Mouse (Mus musculus): ENCODE results near the gene Rplp2.

Rplp2 gene

DNA sequence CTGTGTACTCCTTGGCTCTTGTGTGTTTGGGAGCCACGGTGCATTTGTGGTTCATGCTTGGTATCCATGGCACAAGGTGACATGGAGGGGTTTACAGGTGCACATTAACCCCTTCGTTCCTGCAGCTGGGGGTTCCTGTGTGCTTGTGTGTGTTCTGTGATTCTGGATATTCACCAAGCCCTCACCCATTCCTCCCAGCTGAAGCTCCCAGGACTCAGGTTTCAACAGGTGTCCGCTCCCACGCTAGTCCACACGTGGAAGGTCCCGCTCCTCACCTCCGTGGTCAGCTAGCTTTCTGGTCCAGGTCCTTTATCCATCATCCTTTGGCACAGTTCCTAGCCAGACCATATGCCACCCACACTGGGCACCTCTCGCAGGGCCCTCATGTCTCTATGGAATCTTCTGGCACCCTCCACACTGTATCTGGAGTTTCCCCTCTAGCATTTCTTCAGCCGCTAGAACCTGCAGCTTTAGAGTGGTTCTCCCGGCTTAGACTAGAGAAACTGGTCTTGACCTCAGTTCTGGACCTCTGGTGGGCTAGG is 19.5 kb downstream of the Rplp2 start:
- no peak for DNase-seq (ENCODE audit: low read depth, low spot score)

DNA sequence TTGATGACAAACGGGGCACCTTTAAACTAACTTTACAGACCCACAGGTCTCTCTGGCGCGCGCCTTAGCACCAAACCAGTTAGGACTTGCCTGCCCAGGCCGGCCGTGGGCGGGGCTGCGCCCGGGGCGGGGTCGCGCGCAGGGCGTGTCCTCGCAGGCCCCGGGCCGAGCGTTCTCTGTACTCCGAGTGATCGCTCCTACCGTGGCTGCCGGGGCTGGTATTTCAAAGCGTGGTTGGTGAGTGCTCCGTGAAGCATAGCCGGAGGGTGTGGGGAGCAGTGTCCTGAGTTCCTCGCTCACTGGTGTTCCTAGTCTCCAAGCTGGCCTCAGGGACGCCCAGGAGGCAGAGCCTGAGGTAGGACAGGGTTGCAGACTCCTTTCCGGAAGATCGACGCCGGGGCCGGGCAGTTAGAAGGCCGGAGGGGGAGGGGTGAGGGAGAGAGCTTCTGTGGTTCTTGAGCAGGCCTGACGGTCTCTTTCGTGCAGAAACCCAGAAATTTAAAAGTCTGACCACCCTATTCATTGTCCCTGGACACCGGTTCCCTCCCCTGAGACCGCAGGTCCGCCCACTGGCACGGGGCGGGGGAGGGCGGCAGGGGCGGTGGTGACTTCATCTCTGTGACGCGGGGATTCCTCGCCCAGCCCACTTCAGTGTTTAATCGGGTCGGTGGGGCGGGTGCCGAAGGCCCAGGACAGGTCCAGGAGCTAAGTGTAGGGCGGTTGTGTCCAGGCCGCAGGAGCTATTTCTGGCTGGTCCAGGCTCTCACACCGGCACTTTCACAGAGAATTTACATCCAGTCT is 20.3 kb downstream of the Rplp2 start, which contains the start of gene Cd151:
Gene Cd151 (plus strand): TSS at position 163 of the 801 bp plus-strand sequence.
- DNase-seq (ENCODE audit: low read depth, low spot score) = peak; percentile 78

DNA sequence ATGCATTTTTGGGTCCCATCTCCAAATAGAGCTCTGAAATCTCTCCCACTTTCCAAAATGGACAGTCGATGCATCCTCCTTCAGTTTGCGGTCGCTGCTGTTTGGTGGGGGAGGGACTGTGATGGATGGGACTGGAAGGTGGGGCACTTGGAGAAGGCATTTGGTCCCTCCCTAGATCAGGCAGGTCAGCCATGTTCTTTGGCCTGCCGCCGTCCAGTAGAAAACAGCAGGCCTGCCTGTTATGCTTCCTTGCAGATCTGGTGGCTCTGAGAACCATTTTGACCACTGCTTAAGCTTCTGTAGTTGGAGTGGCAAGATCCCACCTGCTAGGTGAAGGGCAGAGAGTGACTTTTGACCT is 21.0 kb downstream of the Rplp2 start:
- DNase-seq (ENCODE audit: low read depth, low spot score) = no peak

DNA sequence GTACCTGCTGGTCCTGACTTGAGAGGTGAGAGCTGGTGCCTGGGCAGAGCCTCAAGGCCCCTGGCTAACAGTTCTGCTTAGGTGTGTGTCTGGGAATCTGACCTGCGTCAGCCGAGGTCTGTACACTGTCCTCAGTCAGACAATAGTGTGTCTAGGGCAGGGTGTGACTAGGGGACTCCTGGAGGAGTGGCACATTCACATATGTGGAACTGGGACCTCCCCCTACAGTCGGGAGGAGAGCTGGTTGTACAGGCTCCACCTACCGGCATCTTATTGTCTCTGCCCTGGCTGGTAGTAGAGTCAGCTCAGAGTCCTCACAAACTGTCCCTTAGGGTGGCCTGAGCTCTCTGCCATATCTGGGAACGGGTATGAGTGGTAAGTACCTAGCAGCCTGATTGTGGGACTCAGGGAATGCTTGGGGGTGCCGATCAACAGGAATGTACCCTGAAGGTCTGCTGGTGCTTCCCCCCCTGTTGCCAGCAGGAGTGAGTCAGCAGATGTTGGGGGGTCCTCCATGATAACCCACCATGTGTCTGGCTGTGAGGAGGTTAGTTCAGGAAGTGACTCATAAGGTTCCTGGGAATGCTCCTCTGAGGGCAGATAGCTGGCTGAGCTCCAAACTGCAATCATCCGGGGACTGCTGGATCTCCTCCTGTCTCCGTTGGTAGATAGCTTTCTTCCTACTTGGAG is 21.5 kb downstream of the Rplp2 start:
- no peak for DNase-seq (ENCODE audit: low read depth, low spot score)

DNA sequence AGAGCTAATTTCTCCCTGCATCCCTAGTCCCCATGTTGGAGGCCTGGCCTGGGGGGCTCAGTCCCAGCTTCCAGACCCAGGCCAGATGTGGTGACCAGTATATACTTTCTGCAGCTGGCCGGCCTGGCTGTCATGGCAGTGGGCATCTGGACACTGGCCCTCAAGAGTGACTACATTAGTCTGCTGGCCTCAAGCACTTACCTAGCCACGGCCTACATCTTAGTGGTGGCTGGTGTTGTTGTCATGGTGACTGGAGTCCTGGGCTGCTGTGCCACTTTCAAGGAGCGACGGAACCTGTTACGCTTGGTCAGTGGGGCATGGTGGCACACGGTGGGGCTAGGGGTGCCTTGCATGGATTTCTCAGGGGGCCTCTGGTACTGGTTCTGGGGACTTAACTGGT is 22.2 kb downstream of the Rplp2 start:
- DNase-seq (ENCODE audit: low read depth, low spot score) = no peak

DNA sequence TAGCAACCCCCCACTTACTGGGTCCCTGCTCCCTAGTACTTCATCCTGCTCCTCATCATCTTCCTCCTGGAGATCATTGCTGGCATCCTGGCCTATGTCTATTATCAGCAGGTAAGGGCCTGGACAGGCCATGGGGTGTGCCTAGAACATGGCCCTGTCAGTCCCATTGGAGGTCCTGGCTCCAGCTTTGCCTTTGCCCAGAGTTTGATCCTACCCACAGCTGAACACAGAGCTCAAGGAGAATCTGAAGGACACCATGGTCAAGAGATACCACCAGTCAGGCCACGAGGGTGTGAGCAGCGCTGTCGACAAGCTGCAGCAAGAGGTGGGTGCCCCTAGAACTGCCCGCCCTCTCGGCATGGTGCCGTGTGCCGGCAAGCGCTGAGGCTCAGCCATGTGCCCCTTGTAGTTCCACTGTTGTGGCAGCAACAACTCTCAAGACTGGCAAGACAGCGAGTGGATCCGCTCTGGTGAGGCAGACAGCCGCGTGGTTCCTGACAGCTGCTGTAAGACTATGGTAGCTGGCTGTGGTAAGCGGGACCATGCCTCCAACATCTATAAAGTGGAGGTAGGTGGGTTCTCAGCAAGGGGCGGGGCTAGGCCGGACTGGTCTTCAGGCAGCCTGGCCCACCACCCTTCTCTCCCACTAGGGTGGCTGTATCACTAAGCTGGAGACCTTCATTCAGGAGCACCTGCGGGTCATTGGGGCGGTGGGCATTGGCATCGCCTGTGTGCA is 22.9 kb downstream of the Rplp2 start:
- DNase-seq (ENCODE audit: low read depth, low spot score) = no peak

DNA sequence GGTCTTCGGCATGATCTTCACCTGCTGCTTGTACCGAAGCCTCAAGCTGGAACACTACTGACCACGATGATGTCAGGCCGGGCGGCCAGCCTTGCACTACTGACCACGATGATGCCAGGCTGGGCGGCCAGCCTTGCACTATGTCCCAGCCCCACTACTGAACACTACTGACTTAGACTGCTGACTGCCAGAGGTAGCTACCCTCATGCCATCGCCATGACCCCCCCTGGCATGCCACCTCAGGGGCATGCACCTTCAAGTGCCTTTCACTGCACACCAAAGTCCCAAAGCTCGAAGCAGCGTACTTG is 23.4 kb downstream of the Rplp2 start:
- no peak for DNase-seq (ENCODE audit: low read depth, low spot score)

DNA sequence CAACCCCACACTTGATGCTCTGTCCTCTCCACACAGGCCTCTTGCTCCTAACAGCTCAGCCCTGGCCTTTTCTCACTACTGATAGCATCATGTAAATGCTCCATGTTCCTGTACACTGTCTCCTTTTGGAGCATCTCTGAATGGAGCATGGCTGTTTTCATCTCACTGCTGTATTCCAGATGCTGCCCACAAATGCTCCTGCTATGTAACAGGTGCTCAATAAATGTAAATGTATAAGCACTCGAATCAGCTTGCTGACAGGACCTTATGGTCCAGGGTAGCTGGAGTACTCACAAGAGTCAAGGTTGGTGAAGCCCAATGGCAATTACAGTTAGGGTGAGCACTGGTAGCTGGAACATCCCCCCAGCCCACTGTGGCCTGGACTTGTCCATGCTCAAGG is 24.1 kb downstream of the Rplp2 start:
- no peak for DNase-seq (ENCODE audit: low read depth, low spot score)

DNA sequence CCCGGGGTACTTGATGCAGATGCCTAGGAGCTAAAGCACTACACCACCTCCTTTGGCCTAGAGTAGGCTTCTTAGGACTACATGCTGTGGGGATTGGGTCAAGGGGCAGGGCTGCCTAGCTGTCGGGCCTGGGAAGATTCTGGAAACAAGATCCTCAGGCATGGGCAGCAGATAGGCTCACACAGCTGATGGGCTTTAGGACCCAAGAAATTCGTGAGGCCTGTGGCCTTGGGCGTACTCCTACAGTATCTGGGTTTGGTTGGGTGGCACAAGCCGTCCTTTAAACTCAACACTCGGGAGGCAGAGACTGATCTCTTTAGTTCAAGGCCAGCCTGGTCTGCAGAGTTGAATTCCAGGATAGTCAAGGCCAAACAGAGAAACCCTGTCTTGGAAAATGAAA is 25.1 kb downstream of the Rplp2 start:
- no peak for DNase-seq (ENCODE audit: low read depth, low spot score)

DNA sequence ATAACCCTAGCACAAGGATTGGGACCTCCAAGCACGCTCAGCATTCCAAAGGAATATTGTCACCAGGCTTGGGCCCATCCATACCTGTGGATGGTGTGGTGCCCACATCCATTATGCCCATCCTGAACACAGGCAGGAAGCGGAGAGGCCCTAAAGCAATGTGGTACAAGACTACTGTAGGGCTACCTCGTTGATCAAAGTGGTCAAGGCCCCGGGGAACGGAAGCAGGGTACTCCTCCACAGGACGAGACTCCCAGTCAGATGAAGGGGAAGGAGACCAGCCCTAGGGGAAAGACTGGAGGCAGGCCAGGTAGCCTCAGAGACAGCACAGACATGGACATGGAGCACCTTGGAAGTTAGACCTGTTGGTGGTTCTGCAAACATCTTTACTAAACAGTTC is 25.6 kb downstream of the Rplp2 start:
- no peak for DNase-seq (ENCODE audit: low read depth, low spot score)

DNA sequence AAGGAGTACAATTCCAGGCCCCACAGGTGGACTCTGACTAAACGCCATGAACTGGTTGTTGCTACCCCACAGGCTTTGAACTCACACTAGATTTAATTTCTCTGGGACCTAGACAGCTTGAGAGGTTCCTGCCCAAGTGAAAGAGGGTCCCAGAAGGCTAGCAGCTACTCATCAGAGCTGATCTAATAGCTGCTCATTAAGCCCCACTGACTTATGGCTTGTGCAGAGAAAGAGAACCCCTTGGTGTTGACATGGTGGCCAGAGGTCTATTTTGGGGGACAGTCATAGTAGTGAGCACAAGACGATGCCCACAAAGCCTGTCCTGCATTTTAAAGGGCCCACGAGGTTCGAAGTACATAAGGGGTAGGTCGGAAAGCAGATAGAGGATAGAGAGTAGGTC is 27.0 kb downstream of the Rplp2 start:
- DNase-seq (ENCODE audit: low read depth, low spot score) = no peak

DNA sequence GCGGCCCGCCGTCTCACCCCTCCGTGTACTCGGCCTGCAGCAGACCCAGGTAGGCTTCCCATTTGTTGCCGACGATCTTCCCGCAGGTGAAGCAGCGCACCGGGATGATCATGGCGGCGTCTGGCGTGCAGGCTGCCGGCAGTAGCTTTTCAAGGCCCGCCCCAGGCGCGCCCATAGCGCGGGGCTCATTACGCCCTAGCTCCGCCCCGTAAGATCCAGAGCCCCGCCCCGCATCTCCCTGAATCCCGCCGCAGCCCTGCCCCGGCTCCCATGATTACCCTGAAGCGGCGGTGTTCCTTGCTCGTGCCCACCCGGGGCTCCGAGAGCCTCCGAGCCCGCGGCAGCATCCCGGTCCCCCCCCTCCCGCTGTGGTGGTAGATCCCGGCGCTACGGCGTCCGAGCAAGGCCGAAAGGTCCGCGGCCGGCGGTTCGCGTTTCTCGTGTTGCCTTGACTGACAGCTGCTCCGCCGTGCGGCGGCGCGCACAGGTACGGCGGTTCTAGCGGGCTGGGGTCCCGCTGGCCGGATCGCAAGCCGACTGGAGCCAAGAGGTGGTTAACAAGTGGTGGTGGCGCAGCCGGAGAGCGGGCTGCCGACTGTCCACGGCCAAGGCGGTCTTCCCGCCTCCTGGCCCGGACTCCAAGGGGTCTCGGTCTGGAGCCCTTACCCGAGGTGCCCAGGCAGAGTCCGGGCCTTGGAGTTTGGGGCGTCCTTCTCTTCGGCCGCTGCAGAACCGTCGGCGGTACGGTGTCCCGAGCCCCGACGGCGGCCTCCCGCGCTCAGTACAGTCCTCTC is 28.0 kb downstream of the Rplp2 start, which contains the start of the genes Polr2l and Tspan4:
Gene Polr2l (minus strand): TSS at position 122 of the 794 bp plus-strand sequence.
Gene Tspan4 (plus strand): TSS at position 230 of the 794 bp plus-strand sequence.
- peak; percentile 78 for DNase-seq (ENCODE audit: low read depth, low spot score)

DNA sequence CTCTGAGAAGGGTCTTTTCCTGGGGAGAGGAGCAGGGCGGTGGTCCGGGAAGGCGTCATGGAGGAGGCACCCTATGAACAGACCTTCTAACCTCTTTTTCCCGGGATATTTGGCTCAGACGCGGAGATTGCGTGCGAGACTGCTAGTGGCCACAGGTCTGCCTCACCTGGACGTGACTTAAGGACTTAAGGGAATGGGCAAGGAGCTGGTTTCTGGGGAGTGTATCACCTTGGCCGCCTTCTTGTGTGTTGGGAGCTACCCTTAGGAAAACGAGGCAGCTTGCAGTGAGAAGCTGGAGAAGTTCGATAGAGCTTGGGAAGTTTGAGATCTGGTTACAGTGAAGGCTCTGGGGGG is 28.6 kb downstream of the Rplp2 start:
- DNase-seq (ENCODE audit: low read depth, low spot score) = no peak

DNA sequence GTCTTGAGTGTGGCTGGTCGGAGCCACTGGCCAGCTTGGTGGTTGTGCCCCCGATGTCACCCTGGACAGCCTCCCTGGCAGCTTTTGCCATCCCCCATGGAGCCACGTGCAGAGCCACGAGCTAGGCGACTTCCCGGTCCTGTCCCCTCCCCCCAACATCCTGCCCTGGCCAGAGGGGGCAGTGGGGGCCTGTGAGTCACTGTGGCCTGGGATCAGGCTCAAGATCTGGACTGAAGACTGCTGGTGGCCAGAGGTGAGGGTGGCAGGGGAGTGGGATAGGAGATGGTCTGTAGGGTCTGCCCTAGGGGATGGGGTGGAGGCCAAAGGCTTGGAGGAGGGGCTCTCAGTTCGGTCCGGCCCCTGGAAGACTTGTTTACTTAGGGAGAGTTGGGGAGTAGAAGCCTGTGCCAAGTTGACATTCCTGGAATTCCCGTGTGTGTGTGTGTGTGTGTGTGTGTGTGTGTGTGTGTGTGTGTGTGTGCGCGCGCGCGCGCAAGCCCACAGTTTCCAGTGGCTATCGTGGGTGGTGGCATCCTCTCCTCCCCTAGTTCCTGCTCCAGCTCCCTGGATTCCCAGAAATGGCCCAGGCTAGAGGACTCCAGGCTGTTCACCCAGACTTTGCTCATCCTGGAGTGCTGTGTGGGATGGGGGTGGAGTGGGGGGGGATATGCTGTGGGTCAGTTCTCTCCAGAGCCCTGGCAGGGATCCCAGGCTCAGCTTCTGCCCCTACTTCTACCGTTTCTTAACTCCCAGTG is 29.2 kb downstream of the Rplp2 start:
- no peak for DNase-seq (ENCODE audit: low read depth, low spot score)

DNA sequence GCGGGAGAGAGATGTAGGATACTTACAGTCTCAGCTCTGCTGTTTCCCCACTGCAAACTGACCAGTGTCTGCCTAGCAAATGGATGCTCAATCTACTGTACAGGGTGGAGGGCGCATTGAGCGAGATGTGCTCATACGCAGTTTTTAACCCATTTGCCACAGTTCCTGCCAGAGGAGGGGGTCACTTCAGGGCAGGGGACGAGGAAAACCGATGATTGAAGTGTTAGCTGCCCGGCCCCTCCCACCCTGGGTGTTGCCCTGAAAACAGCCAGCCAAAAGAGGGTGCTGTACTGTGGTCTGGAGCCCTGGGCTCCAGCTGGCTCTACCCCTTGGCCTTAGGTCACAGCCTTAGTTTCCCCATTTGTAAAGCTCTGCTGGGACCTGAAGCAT is 29.8 kb downstream of the Rplp2 start:
- DNase-seq (ENCODE audit: low read depth, low spot score) = no peak

DNA sequence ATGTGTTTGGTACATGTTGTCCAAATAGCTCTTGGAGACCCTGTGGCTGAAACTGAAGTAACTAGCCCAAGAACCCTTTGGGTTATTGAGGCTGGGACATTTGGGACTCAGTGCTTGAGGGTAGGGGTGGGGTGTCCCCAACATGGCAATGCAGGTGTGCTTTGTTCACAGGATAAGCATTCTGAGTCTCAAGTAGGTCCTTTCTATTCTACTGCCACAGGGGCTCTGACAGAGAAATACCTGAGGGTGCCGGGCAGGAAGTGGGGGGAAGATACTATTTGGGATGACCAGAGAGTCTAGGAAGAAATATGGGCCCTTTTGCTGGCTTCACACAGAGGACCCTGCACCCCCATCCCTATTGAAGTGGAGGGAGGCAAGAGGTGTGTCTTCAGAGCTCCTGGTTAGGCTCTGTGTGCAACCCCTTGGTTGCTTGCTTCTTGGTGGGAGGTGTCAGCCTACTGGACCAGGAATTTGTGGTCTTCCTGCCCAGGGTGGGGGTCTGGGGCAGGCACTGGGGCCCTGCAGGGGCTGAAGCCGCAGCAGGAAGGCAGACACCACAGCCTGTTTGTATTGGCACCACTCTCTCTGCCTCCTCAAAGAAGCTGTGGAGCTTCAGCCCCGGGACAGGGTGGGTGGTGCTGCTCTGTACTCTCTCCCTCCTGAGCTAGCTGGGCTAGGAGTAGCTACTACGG is 30.6 kb downstream of the Rplp2 start:
- DNase-seq (ENCODE audit: low read depth, low spot score) = no peak

DNA sequence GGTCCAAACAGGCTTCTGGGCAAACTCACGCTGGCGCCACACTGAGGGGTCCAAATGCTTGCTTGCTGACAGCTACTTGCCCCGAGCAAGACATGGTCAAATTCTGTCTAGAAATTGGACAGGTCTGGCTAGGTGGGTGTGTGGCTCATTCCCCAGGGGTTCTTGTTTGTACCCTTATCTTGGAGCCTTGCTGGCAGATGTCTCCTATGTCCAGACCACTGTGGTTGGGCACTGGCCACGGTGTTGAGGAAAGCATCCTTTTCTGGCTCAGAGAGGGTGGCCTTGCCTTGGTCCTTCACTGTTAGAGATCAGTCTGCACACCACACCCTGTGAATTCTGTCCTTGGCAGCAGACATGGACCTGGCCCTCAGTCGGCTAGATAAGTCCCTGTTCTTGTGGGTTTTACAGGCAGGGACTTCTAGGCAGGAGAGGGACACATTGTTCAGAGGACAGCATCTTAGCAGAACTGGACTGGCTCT is 31.1 kb downstream of the Rplp2 start:
- DNase-seq (ENCODE audit: low read depth, low spot score) = no peak

DNA sequence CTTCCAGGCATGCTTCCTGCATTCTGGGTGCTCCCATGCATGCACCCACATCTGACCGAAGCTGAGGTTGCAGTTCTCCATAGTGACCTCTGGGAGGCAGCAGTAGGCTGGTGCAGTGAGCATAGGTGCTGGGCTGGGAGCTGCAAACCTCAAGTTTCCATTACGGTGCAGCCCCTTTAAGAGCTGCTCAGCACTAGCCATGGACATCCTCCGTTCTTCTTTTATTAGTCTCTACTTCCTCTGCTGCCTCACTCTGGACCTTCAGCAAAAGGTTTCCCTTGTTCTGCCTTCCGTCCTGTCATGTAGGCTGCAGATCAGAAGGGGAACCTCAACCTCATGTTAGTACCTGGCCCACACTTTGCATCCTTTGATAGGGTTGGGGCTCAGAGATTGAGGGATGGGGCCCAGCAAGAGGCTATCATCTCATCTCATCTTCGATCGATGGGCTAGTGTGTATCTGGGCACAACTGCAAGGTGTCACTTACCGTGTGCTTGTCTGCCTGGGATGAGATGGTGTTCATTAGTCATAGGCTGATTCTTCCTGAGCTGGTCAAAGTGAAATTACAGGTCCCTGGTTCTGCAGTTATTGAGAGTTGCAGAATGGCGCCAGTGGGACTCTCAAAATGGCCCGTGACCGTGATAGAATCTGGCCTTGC is 33.8 kb downstream of the Rplp2 start:
- DNase-seq (ENCODE audit: low read depth, low spot score) = peak; percentile 69
